Mouse (Mus musculus) limb, embryonic 13.5 days (tissue): ENCODE measurements around the gene Gm19345. TPM values are rescaled to one million over a fixed set of nuclear protein-coding genes. Genes with fewer than 3 reads are reported as not detected.

Experiments
- ATAC-seq: fragments of 200-750 bp; cut with Nextera tagmentation; 2 replicates; pipeline ENCODE4 v1.8.0; 2017; ENCODE audit warnings: low read depth, moderate number of reproducible peaks, moderate TSS enrichment; ENCODE audit not compliant: low FRiP score
- H3K27ac ChIP-seq: fragments of 300-500 bp; sonication (generic); 2 replicates; pipeline ENCODE4 v1.5.1; 2015; ENCODE audit warnings: inconsistent platforms, mild to moderate bottlenecking, moderate library complexity
- H3K27me3 ChIP-seq: fragments of 300-500 bp; sonication (generic); 2 replicates; pipeline ENCODE4 v1.6.1; 2015; ENCODE audit warnings: mild to moderate bottlenecking, inconsistent platforms
- H3K36me3 ChIP-seq: fragments of 300-500 bp; sonication (generic); 2 replicates; pipeline ENCODE4 v1.6.1; 2015; ENCODE audit warnings: inconsistent platforms, mild to moderate bottlenecking, moderate library complexity
- H3K4me1 ChIP-seq: fragments of 300-500 bp; sonication (generic); 2 replicates; pipeline ENCODE4 v1.6.1; 2015; ENCODE audit warnings: inconsistent platforms
- H3K4me2 ChIP-seq: fragments of 300-500 bp; sonication (generic); replicated peaks from 2 replicates; pipeline ENCODE4 v1.6.1; 2015; ENCODE audit warnings: inconsistent platforms, mild to moderate bottlenecking, moderate library complexity
- H3K4me3 ChIP-seq: fragments of 300-500 bp; sonication (generic); 2 replicates; pipeline ENCODE4 v1.5.1; 2015; ENCODE audit warnings: moderate library complexity, mild to moderate bottlenecking, inconsistent platforms
- H3K9ac ChIP-seq: fragments of 300-500 bp; sonication (generic); 2 replicates; pipeline ENCODE4 v1.6.1; 2015; ENCODE audit warnings: mild to moderate bottlenecking, inconsistent platforms
- H3K9me3 ChIP-seq: fragments of 300-500 bp; sonication (generic); 2 replicates; pipeline ENCODE4 v1.6.1; 2016; ENCODE audit warnings: inconsistent platforms
- WGBS: fragments of 180-500 bp; shearing (Covaris S2); methylation state at CpG from one replicate; pipeline ENCODE4 v1.1.7; 2015; 5-methylcytosine and 5-hydroxymethylcytosine counted together
- polyA plus RNA-seq: library from polyadenylated mRNA; unstranded; fragments of >200 nt; fragmentation: Nextera tagmentation; extraction: Ambion mirVana; gene quantifications from 2 replicates; pipeline ENCODE4 v1.2.1, GENCODE M21; 2015

Gene Gm19345
- polyA plus RNA-seq, 1 experiment from 2014 or later: not detected

- Histone ChIP-seq H3K27me3 (no peaks in the 10 kb centered on the region), H3K4me1 (no peaks in the 10 kb centered on the region), H3K27ac (no peak within 1 kb of the TSS), H3K4me2 (no peak within 1 kb of the TSS), H3K9me3 (no peaks in the 10 kb centered on the region), H3K36me3 (no peaks in the 10 kb centered on the region), H3K9ac (no peak within 1 kb of the TSS), H3K4me3 (no peak within 1 kb of the TSS)
- no peak for ATAC-seq
- 61% methylated on average over 7 of the region's 7 CpGs for WGBS
These were observed 36.0 kb downstream of the Gm19345 start, which contains the start of gene Ceacam19 for GRCm38 (mm10) chr7:19887849-19888248. Ceacam19 (minus strand) TSS chr7:19887965.

GRCm38 (mm10) chr7:19889881-19890280 lies 38.1 kb downstream of the Gm19345 start:
- no peaks in the 10 kb centered on the region for H3K4me1 ChIP-seq
- H3K36me3 ChIP-seq: no peaks in the 10 kb centered on the region
- no peak for ATAC-seq
- H3K9me3 ChIP-seq: no peaks in the 10 kb centered on the region
- no peak overlapping the region for H3K9ac ChIP-seq
- H3K4me2 ChIP-seq: no peak overlapping the region
- no peaks in the 10 kb centered on the region for H3K27me3 ChIP-seq
- no peak overlapping the region for H3K27ac ChIP-seq
- 45% methylated on average over 8 of the region's 8 CpGs for WGBS
- no peak overlapping the region for H3K4me3 ChIP-seq

Other genes starting within 250 kb of the Gm19345 start
- 62.2 and 64.6 TPM in 2 replicates for gene Clasrp, start 247.5 kb upstream of the Gm19345 start, polyA plus RNA-seq
- 9.1 and 9.6 TPM in 2 replicates for gene Relb, start 222.6 kb upstream of the Gm19345 start, polyA plus RNA-seq
- 75.9 and 77.4 TPM in 2 replicates for gene Clptm1, start 187.0 kb upstream of the Gm19345 start, polyA plus RNA-seq
- 1.1 and 1.7 TPM in 2 replicates for gene Apoc2, start 174.1 kb upstream of the Gm19345 start, polyA plus RNA-seq
- 0.64 TPM in 1 of 2 replicates, not detected in the other for gene Gm44805, start 170.6 kb upstream of the Gm19345 start, polyA plus RNA-seq
- not detected in 2 replicates for gene Apoc4, start 170.5 kb upstream of the Gm19345 start, polyA plus RNA-seq
- gene Apoc1, start 159.3 kb upstream of the Gm19345 start, polyA plus RNA-seq: 8.9 and 10.3 TPM in 2 replicates
- 236 and 241 TPM in 2 replicates for gene Apoe, start 152.8 kb upstream of the Gm19345 start, polyA plus RNA-seq
- 126 and 133 TPM in 2 replicates for gene Tomm40, start 136.6 kb upstream of the Gm19345 start, polyA plus RNA-seq
- gene Nectin2, start 101.5 kb upstream of the Gm19345 start, polyA plus RNA-seq: 88.6 and 88.7 TPM in 2 replicates
- gene Bcam, start 81.0 kb upstream of the Gm19345 start, polyA plus RNA-seq: 69.0 and 72.7 TPM in 2 replicates
- gene Cblc, start 55.2 kb upstream of the Gm19345 start, polyA plus RNA-seq: 4.2 and 4.9 TPM in 2 replicates
- 1.5 and 2.0 TPM in 2 replicates for gene Bcl3, start 29.2 kb upstream of the Gm19345 start, polyA plus RNA-seq
- not detected in 2 replicates for gene Ceacam16, start 9.3 kb downstream of the Gm19345 start, polyA plus RNA-seq
- gene Ceacam19, start 36.0 kb downstream of the Gm19345 start, polyA plus RNA-seq: 0.23 and 0.37 TPM in 2 replicates
- 11.3 and 11.8 TPM in 2 replicates for gene Pvr, start 69.2 kb downstream of the Gm19345 start, polyA plus RNA-seq
- gene Igsf23, start 98.8 kb downstream of the Gm19345 start, polyA plus RNA-seq: 0.08 TPM in 1 of 2 replicates, not detected in the other
- gene Ceacam20, start 113.4 kb downstream of the Gm19345 start, polyA plus RNA-seq: not detected in 2 replicates
- not detected in 2 replicates for gene Nlrp9b, start 139.5 kb downstream of the Gm19345 start, polyA plus RNA-seq
- gene Vmn1r91, start 247.7 kb downstream of the Gm19345 start, polyA plus RNA-seq: not detected in 2 replicates